Mouse (Mus musculus): ENCODE measurements around the gene Sulf2. TPM values are rescaled to one million over a fixed set of nuclear protein-coding genes. Genes with fewer than 3 reads are reported as not detected.

The Sulf2 gene
- total and polyA plus RNA-seq, 3 experiments = not detected

DNA sequence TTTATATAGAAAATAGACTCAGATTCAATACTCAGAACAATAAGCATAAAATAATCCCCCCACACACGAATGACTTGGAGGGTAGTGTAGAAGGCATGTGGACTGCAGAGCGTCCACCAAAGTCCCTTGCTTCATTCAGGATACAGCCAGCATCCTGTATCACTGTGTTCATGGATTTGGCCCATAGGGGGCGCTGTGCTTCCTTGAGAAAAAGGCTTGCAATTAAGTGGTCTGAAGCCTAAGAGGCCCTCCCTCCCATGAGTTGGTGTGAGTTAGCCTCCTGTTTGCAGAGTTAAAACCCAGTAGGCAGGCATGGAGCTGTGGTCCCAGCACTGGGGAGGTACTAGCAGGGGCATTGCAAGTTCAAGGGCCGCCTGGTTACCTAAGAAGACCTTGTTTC lies 47.1 kb downstream of the Sulf2 start:
- Histone ChIP-seq H3K4me1 (ENCODE audit: control insufficient read depth in 1 of 2, insufficient read depth in 2 of 2) (peaks cover 0 to 6% of the 10 kb centered on the region in 2 experiments; a peak in 2 of 4 replicates), H3K9ac (ENCODE audit: insufficient read depth, low read depth) (no peak overlapping the region), H3K4me2 (ENCODE audit: insufficient read depth, low read depth, poor library complexity, severe bottlenecking) (no peak overlapping the region), H3K4me3 (replicated peaks in 1 of 3; ENCODE audit: low read depth in 2 of 3, low read length in 2 of 3, poor library complexity in 1 of 3) (no peak overlapping the region), H3K27me3 (replicated peaks) (peaks cover 15% of the 10 kb centered on the region), H3K27ac (ENCODE audit: insufficient read depth, low read depth) (no peak overlapping the region), H3K9me3 (replicated peaks; ENCODE audit: low read length) (no peaks in the 10 kb centered on the region), H3K79me2 (replicated peaks; ENCODE audit: control insufficient read depth, extremely low read depth, insufficient read depth, poor library complexity, severe bottlenecking) (no peaks in the 10 kb centered on the region), H3K36me3 (replicated peaks in 1 of 2; ENCODE audit: control insufficient read depth in 1 of 2, insufficient read depth in 1 of 2, low read length in 1 of 2) (no peaks in the 10 kb centered on the region)
- TF ChIP-seq SMC3 (IDR thresholded peaks at IDR 0.05; ENCODE audit: low read depth, low read length) (peak; percentile 66), RAD21 (IDR thresholded peaks at IDR 0.05; ENCODE audit: low read depth, low read length) (peak; percentile 84), CTCF (conservative IDR thresholded peaks at IDR 0.05 in 1 of 2, IDR thresholded peaks at IDR 0.05 in 1 of 2; ENCODE audit: low read depth in 2 of 2, low read length in 2 of 2) (peak; percentile 78 to 81), JUND (conservative IDR thresholded peaks at IDR 0.05; ENCODE audit: low read depth, low read length) (no peak)
- in situ Hi-C loops (cut with MboI; ENCODE audit: low pct_ligation_motif_present, low pct_unique_long_range_greater_than_20kb, low sequenced_read_pairs) (no loop called here), dilution Hi-C loops (cut with MboI; ENCODE audit: extremely low pct_ligation_motif_present, extremely low pct_unique_long_range_greater_than_20kb, low sequenced_read_pairs) (no loop called here)
- DNase-seq (ENCODE audit: extremely low read depth) = peak; percentile 72

- DNase-seq (ENCODE audit: extremely low read depth) = no peak
- Histone ChIP-seq H3K9me3 (replicated peaks; ENCODE audit: low read length) (no peaks in the 10 kb centered on the region), H3K4me3 (replicated peaks in 1 of 3; ENCODE audit: low read depth in 2 of 3, low read length in 2 of 3, poor library complexity in 1 of 3) (no peak overlapping the region), H3K9ac (ENCODE audit: insufficient read depth, low read depth) (no peak overlapping the region), H3K27ac (ENCODE audit: insufficient read depth, low read depth) (no peak overlapping the region), H3K79me2 (replicated peaks; ENCODE audit: control insufficient read depth, extremely low read depth, insufficient read depth, poor library complexity, severe bottlenecking) (no peaks in the 10 kb centered on the region), H3K4me2 (ENCODE audit: insufficient read depth, low read depth, poor library complexity, severe bottlenecking) (no peak overlapping the region), H3K27me3 (replicated peaks) (peaks cover 12% of the 10 kb centered on the region), H3K4me1 (ENCODE audit: control insufficient read depth in 1 of 2, insufficient read depth in 2 of 2) (peaks cover 1 to 10% of the 10 kb centered on the region in 2 experiments; a peak in 2 of 4 replicates), H3K36me3 (replicated peaks in 1 of 2; ENCODE audit: control insufficient read depth in 1 of 2, insufficient read depth in 1 of 2, low read length in 1 of 2) (no peaks in the 10 kb centered on the region)
- dilution Hi-C loops (cut with MboI; ENCODE audit: extremely low pct_ligation_motif_present, extremely low pct_unique_long_range_greater_than_20kb, low sequenced_read_pairs) = no loop called here
- TF ChIP-seq RAD21 (IDR thresholded peaks at IDR 0.05; ENCODE audit: low read depth, low read length) (no peak), ZNF384 (IDR thresholded peaks at IDR 0.05; ENCODE audit: low read depth, low read length) (no peak), GABPA (IDR thresholded peaks at IDR 0.05; ENCODE audit: insufficient replicate concordance, low read depth, low read length) (no peak), MXI1 (IDR thresholded peaks at IDR 0.05; ENCODE audit: low read depth, low read length) (no peak), JUND (conservative IDR thresholded peaks at IDR 0.05; ENCODE audit: low read depth, low read length) (no peak), SIN3A (IDR thresholded peaks at IDR 0.05; ENCODE audit: low read length) (no peak), POLR2AphosphoS2 (IDR thresholded peaks at IDR 0.05; ENCODE audit: low read depth, low read length) (no peak), KAT2A (IDR thresholded peaks at IDR 0.05; ENCODE audit: insufficient replicate concordance, low read length) (no peak), POLR2A (IDR thresholded peaks at IDR 0.05; ENCODE audit: low read depth, low read length) (no peak), ELF1 (IDR thresholded peaks at IDR 0.05; ENCODE audit: low read depth, low read length) (no peak), SMC3 (IDR thresholded peaks at IDR 0.05; ENCODE audit: low read depth, low read length) (no peak), ZMIZ1 (IDR thresholded peaks at IDR 0.05; ENCODE audit: low read depth, low read length) (no peak), IRF4 (IDR thresholded peaks at IDR 0.05; ENCODE audit: low read depth, low read length) (no peak), CHD2 (IDR thresholded peaks at IDR 0.05; ENCODE audit: low read length) (no peak)
- in situ Hi-C loops (cut with MboI; ENCODE audit: low pct_ligation_motif_present, low pct_unique_long_range_greater_than_20kb, low sequenced_read_pairs) = no loop called here
These were observed 47.6 kb downstream of the Sulf2 start for GRCm38 (mm10) chr2:166107911-166108310.

GRCm38 (mm10) chr2:166106631-166107030 lies 48.8 kb downstream of the Sulf2 start:
- in situ Hi-C loops (cut with MboI; ENCODE audit: low pct_ligation_motif_present, low pct_unique_long_range_greater_than_20kb, low sequenced_read_pairs) (no loop called here), dilution Hi-C loops (cut with MboI; ENCODE audit: extremely low pct_ligation_motif_present, extremely low pct_unique_long_range_greater_than_20kb, low sequenced_read_pairs) (no loop called here)
- H3K36me3 ChIP-seq (replicated peaks in 1 of 2; ENCODE audit: control insufficient read depth in 1 of 2, insufficient read depth in 1 of 2, low read length in 1 of 2) = no peaks in the 10 kb centered on the region
- no peak overlapping the region for H3K4me3 ChIP-seq (replicated peaks in 1 of 3; ENCODE audit: low read depth in 2 of 3, low read length in 2 of 3, poor library complexity in 1 of 3)
- H3K9ac ChIP-seq (ENCODE audit: insufficient read depth, low read depth) = no peak overlapping the region
- H3K9me3 ChIP-seq (replicated peaks; ENCODE audit: low read length) = no peaks in the 10 kb centered on the region
- H3K27ac ChIP-seq (ENCODE audit: insufficient read depth, low read depth) = no peak overlapping the region
- H3K4me1 ChIP-seq (ENCODE audit: control insufficient read depth in 1 of 2, insufficient read depth in 2 of 2) = peaks cover 8 to 20% of the 10 kb centered on the region in 2 experiments
- H3K79me2 ChIP-seq (replicated peaks; ENCODE audit: control insufficient read depth, extremely low read depth, insufficient read depth, poor library complexity, severe bottlenecking) = no peaks in the 10 kb centered on the region
- no peak for DNase-seq (ENCODE audit: extremely low read depth)
- peaks cover 14% of the 10 kb centered on the region for H3K27me3 ChIP-seq (replicated peaks)
- no peak overlapping the region for H3K4me2 ChIP-seq (ENCODE audit: insufficient read depth, low read depth, poor library complexity, severe bottlenecking)
- TF ChIP-seq POLR2A (IDR thresholded peaks at IDR 0.05; ENCODE audit: low read depth, low read length) (no peak), POLR2AphosphoS2 (IDR thresholded peaks at IDR 0.05; ENCODE audit: low read depth, low read length) (no peak), USF2 (conservative IDR thresholded peaks at IDR 0.05; ENCODE audit: low read depth, low read length) (no peak), PAX5 (IDR thresholded peaks at IDR 0.05; ENCODE audit: low read length) (no peak), MXI1 (IDR thresholded peaks at IDR 0.05; ENCODE audit: low read depth, low read length) (no peak), ELF1 (IDR thresholded peaks at IDR 0.05; ENCODE audit: low read depth, low read length) (no peak), CHD2 (IDR thresholded peaks at IDR 0.05; ENCODE audit: low read length) (no peak), CHD1 (IDR thresholded peaks at IDR 0.05; ENCODE audit: low read depth, low read length) (no peak), CTCF (conservative IDR thresholded peaks at IDR 0.05 in 1 of 2, IDR thresholded peaks at IDR 0.05 in 1 of 2; ENCODE audit: low read depth in 2 of 2, low read length in 2 of 2) (no peak), SIN3A (IDR thresholded peaks at IDR 0.05; ENCODE audit: low read length) (no peak), UBTF (IDR thresholded peaks at IDR 0.05; ENCODE audit: low read depth, low read length) (no peak), TCF12 (IDR thresholded peaks at IDR 0.05; ENCODE audit: low read depth, low read length) (no peak), ETS1 (conservative IDR thresholded peaks at IDR 0.05; ENCODE audit: low read depth, low read length) (no peak), ZKSCAN1 (IDR thresholded peaks at IDR 0.05; ENCODE audit: borderline replicate concordance, low read depth, low read length) (no peak), MAFK (IDR thresholded peaks at IDR 0.05; ENCODE audit: insufficient replicate concordance, low read length) (no peak), NRF1 (IDR thresholded peaks at IDR 0.05; ENCODE audit: low read depth, low read length) (no peak), GABPA (IDR thresholded peaks at IDR 0.05; ENCODE audit: insufficient replicate concordance, low read depth, low read length) (no peak), ZC3H11A (IDR thresholded peaks at IDR 0.05; ENCODE audit: low read depth, low read length) (no peak)
